Mouse (Mus musculus) erythroid progenitor cell, adult 5-6 weeks (primary cell): Measurements from ENCODE around the gene Cnih4. TPM values are rescaled to one million over a fixed set of nuclear protein-coding genes. Genes with fewer than 3 reads are reported as not detected.

ENCODE experiments used
- ATAC-seq: replicated peaks from 2 replicates; pipeline ENCODE4 v1.8.0; 2016; ENCODE audit warnings: moderate number of reproducible peaks, mild to moderate bottlenecking, moderate TSS enrichment, inconsistent platforms; ENCODE audit not compliant: poor library complexity, low FRiP score, severe bottlenecking
- total RNA-seq, 2 experiments: library from RNA; stranded (forward) in 1 of 2; stranded (reverse) in 1 of 2; fragments of 150-400 nt in 1 of 2; fragments of 186-747, 209-891 nt in 1 of 2; gene quantifications; 2 replicates each; pipeline versions ENCODE4 v1.2.3 to v1.2.4; 2015 to 2017; ENCODE audit warnings: low replicate concordance in 2 of 2

The Cnih4 gene
- total RNA-seq (2015; ENCODE audit: low replicate concordance): 40.7 and 64.6 TPM in 2 replicates
- total RNA-seq (2017; ENCODE audit: low replicate concordance): 26.6 and 44.0 TPM in 2 replicates

- ATAC-seq: peak; percentile 93
Measured at GRCm38 (mm10) chr1:181143950-181144836, at the start of gene Cnih4, which contains the start of gene Nvl. Gene Cnih4, plus strand, starts transcription at chr1:181144693. Gene Nvl, minus strand, starts transcription at chr1:181144204.

- no peak for ATAC-seq
Measured at GRCm38 (mm10) chr1:181117112-181117511, 27.4 kb upstream of the Cnih4 start.

GRCm38 (mm10) chr1:181124145-181124544, 20.3 kb upstream of the Cnih4 start:
- no peak for ATAC-seq

GRCm38 (mm10) chr1:181125916-181126315, 18.6 kb upstream of the Cnih4 start:
- no peak for ATAC-seq

GRCm38 (mm10) chr1:181126766-181127165, 17.7 kb upstream of the Cnih4 start:
- ATAC-seq: no peak

GRCm38 (mm10) chr1:181131915-181132314, 12.6 kb upstream of the Cnih4 start:
- no peak for ATAC-seq

- no peak for ATAC-seq
Measured at GRCm38 (mm10) chr1:181138730-181139129, 5.8 kb upstream of the Cnih4 start.

- peak; percentile 31 for ATAC-seq
Measured at GRCm38 (mm10) chr1:181143609-181143949, 914 bp upstream of the Cnih4 start.

GRCm38 (mm10) chr1:181144966-181145365, 473 bp downstream of the Cnih4 start:
- ATAC-seq: 0 out of 2 replicates have a peak, but pooled peaks have one; percentile 6

GRCm38 (mm10) chr1:181146187-181146586, 1.7 kb downstream of the Cnih4 start:
- no peak for ATAC-seq

GRCm38 (mm10) chr1:181148540-181148939, 4.0 kb downstream of the Cnih4 start:
- peak; percentile 31; the same call in 1 of the 2 replicates for ATAC-seq

GRCm38 (mm10) chr1:181149373-181150017, 5.0 kb downstream of the Cnih4 start:
- no peak for ATAC-seq

GRCm38 (mm10) chr1:181150431-181150826, 5.9 kb downstream of the Cnih4 start:
- ATAC-seq: peak; percentile 6; the same call in 1 of the 2 replicates

GRCm38 (mm10) chr1:181150827-181151534, 6.5 kb downstream of the Cnih4 start:
- ATAC-seq: peak; percentile 95

- no peak for ATAC-seq
Measured at GRCm38 (mm10) chr1:181151541-181151940, 7.0 kb downstream of the Cnih4 start.

GRCm38 (mm10) chr1:181167816-181168215, 23.3 kb downstream of the Cnih4 start:
- no peak for ATAC-seq

- ATAC-seq: no peak
Measured at GRCm38 (mm10) chr1:181168377-181168776, 23.9 kb downstream of the Cnih4 start.

- no peak for ATAC-seq
Measured at GRCm38 (mm10) chr1:181170210-181170609, 25.7 kb downstream of the Cnih4 start.

GRCm38 (mm10) chr1:181188925-181189324, 44.4 kb downstream of the Cnih4 start:
- no peak for ATAC-seq

- ATAC-seq: no peak
Measured at GRCm38 (mm10) chr1:181199446-181199845, 55.0 kb downstream of the Cnih4 start.
